Mouse (Mus musculus): ENCODE measurements at regions not wholly inside any gene's neighbourhood (a gene's known extent, or its start where the extent isn't known, plus 50 kb on each side); places are given as distances from the start of the nearest gene placed in this dataset.

DNA sequence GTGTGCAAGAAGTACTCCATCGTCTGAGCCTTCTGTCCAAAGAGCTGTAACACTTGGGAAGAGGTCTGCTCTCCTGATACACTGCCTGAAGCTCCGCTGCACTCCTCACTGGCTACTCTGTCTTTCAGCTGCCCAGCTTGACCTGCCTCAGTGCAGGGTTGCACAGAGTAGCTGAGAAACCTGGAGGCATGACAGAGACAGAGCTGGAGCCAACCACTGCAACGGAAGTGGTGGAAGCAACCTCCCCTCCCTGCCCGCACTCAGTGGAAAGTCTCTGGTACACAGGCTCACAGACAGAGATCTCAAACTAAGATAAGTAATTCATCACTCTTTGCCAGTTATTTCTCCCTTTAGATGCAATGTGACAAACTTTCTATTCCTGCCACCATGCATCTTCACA lies 1638.4 kb downstream of the Kcnt2 start:
- no peak overlapping the region for H3K27ac ChIP-seq (ENCODE audit: low read depth, low read length)
- no peak overlapping the region for H3K4me2 ChIP-seq
- H3K4me3 ChIP-seq (ENCODE audit: low read depth, low read length) = no peak overlapping the region
- H3K36me3 ChIP-seq (ENCODE audit: control insufficient read depth, insufficient read depth, low read length) = no peaks in the 10 kb centered on the region
- ATAC-seq (replicated peaks; ENCODE audit: low FRiP score) = 0 out of 2 replicates have a peak, but pooled peaks have one; percentile 34
- no peaks in the 10 kb centered on the region for H3K9me3 ChIP-seq (ENCODE audit: control insufficient read depth, low read length)
- 67% methylated on average over 4 of the region's 4 CpGs for WGBS
- no peak overlapping the region for H3K9ac ChIP-seq (ENCODE audit: low read depth, low read length)
- H3K27me3 ChIP-seq (replicated peaks; ENCODE audit: control insufficient read depth, insufficient read depth, low read length) = no peaks in the 10 kb centered on the region
- DNase-seq (ENCODE audit: low spot score) = no peak
- no peaks in the 10 kb centered on the region for H3K4me1 ChIP-seq (replicated peaks; ENCODE audit: control insufficient read depth, insufficient read depth, low read length)

DNA sequence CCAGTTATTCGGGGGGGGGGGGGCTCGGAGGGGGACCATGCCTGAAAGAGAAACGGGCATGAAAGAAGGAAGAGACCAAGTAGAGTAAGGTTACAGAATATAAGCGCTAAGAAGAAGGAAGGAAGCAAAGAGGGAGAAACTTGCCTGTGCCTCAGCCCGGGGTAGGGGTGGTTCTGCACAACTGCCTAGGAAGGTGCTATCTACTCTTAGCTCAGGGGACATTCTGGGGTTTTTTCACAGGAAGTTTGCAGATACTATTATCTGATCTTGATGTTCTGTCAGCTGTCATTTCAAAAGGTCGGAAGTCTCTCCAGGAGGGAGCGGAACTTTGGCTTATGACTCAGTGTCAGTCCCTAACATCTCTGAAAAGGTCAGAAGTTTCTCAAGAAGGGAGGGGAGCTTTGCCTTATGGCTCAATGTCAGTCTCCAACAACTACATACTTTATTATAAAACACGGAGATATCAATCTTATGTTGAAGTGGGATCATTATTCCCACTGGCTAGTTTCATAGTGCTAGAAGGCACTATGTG lies 1652.0 kb downstream of the Kcnt2 start:
- no peak overlapping the region for H3K9ac ChIP-seq (ENCODE audit: low read depth, low read length)
- no peaks in the 10 kb centered on the region for H3K9me3 ChIP-seq (ENCODE audit: control insufficient read depth, low read length)
- no peak overlapping the region for H3K4me3 ChIP-seq (ENCODE audit: low read depth, low read length)
- H3K27ac ChIP-seq (ENCODE audit: low read depth, low read length) = no peak overlapping the region
- no peak for DNase-seq (ENCODE audit: low spot score)
- H3K4me2 ChIP-seq = no peak overlapping the region
- H3K4me1 ChIP-seq (replicated peaks; ENCODE audit: control insufficient read depth, insufficient read depth, low read length) = no peaks in the 10 kb centered on the region
- no peak for ATAC-seq (replicated peaks; ENCODE audit: low FRiP score)
- no peaks in the 10 kb centered on the region for H3K36me3 ChIP-seq (ENCODE audit: control insufficient read depth, insufficient read depth, low read length)
- H3K27me3 ChIP-seq (replicated peaks; ENCODE audit: control insufficient read depth, insufficient read depth, low read length) = no peaks in the 10 kb centered on the region
- 53% methylated on average over 7 of the region's 8 CpGs for WGBS

DNA sequence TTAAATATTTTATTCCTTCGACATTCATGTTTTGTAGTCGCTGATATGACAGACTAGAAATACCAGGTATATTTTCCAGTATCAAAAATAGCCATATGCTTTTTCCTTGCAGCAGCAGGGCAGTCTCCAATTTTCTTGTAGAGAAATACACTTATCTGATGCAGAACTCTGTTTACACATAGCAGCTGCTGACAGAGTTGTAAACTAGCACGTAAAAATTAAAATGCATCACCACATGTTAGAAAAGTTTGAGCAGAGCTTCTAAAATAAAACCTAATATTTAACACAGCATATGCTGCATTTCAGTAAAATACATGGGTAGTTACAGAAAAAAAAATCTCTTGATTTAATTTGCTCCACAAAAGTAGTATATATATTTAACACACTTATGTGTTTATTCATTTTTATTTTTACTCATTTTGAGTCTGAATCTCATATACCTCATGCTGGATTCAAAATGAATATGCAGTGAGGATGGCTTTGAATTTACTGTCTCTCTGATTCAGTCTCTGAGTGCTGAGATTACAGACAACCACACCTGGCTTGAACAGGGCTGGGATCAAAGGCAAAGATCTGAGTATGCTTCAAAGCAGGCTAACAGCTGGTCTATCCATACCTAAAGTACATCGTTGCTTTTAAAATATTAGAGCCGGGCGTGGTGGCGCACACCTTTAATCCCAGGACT lies 1665.9 kb downstream of the Kcnt2 start:
- no peaks in the 10 kb centered on the region for H3K36me3 ChIP-seq (ENCODE audit: control insufficient read depth, insufficient read depth, low read length)
- WGBS = 89% methylated on average over 7 of the region's 7 CpGs
- no peak overlapping the region for H3K4me2 ChIP-seq
- no peak for DNase-seq (ENCODE audit: low spot score)
- H3K27ac ChIP-seq (ENCODE audit: low read depth, low read length) = no peak overlapping the region
- no peak overlapping the region for H3K4me3 ChIP-seq (ENCODE audit: low read depth, low read length)
- no peaks in the 10 kb centered on the region for H3K4me1 ChIP-seq (replicated peaks; ENCODE audit: control insufficient read depth, insufficient read depth, low read length)
- no peak overlapping the region for H3K9ac ChIP-seq (ENCODE audit: low read depth, low read length)
- no peaks in the 10 kb centered on the region for H3K27me3 ChIP-seq (replicated peaks; ENCODE audit: control insufficient read depth, insufficient read depth, low read length)
- H3K9me3 ChIP-seq (ENCODE audit: control insufficient read depth, low read length) = no peaks in the 10 kb centered on the region
- ATAC-seq (replicated peaks; ENCODE audit: low FRiP score) = no peak

DNA sequence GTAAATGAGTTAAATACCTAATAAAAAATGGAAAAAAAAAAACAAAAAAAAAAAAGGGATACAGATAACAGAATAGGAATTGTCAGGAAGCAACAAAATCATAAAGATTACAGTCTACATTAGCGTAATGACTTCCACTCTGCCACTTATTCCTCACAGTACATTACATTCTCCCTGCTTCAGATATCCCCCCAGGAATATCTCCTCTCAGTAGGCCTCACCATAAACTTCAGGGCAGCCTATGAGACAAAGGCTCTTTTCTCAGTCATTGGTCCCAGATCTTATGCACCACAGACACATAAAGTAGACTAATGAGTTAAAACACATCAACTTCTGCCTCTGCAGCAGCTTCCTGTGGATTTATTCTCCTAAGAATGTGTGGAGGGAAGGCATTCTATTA lies 1680.2 kb downstream of the Kcnt2 start:
- WGBS = 88% methylated on average over 1 of the region's 1 CpGs
- H3K27ac ChIP-seq (ENCODE audit: low read depth, low read length) = no peak overlapping the region

DNA sequence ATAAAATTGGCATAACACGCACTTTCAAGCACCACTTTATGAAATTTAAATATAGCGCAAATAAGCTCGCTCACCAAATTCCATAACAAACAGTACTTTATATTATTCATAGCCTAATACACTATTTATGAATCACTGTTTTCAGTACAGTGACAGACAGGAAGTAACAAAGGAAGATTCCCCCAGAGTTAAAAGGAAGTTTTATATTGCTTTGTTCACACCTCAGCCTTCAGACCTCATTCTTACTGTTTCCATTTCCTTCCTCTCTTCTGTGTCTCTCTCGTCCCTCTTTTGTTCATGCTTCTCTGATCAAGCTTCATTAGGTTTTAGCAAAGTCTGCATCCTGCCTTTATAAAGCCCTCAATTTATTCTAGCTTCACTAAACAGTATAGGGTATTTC lies 1680.8 kb downstream of the Kcnt2 start:
- H3K9ac ChIP-seq (ENCODE audit: low read depth, low read length) = no peak overlapping the region
- no peak for DNase-seq (ENCODE audit: low spot score)
- H3K36me3 ChIP-seq (ENCODE audit: control insufficient read depth, insufficient read depth, low read length) = no peaks in the 10 kb centered on the region
- no peaks in the 10 kb centered on the region for H3K4me1 ChIP-seq (replicated peaks; ENCODE audit: control insufficient read depth, insufficient read depth, low read length)
- no peaks in the 10 kb centered on the region for H3K9me3 ChIP-seq (ENCODE audit: control insufficient read depth, low read length)
- no peaks in the 10 kb centered on the region for H3K27me3 ChIP-seq (replicated peaks; ENCODE audit: control insufficient read depth, insufficient read depth, low read length)
- no peak for ATAC-seq (replicated peaks; ENCODE audit: low FRiP score)
- no peak overlapping the region for H3K4me3 ChIP-seq (ENCODE audit: low read depth, low read length)
- no peak overlapping the region for H3K4me2 ChIP-seq
- WGBS = 79% methylated on average over 4 of the region's 4 CpGs
- H3K27ac ChIP-seq (ENCODE audit: low read depth, low read length) = no peak overlapping the region

More for the DNA sequence above, 1680.2 kb downstream of the Kcnt2 start:
- H3K27me3 ChIP-seq (replicated peaks; ENCODE audit: control insufficient read depth, insufficient read depth, low read length) = no peaks in the 10 kb centered on the region
- DNase-seq (ENCODE audit: low spot score) (no peak), ATAC-seq (replicated peaks; ENCODE audit: low FRiP score) (no peak)
- no peak overlapping the region for H3K4me3 ChIP-seq (ENCODE audit: low read depth, low read length)
- no peaks in the 10 kb centered on the region for H3K36me3 ChIP-seq (ENCODE audit: control insufficient read depth, insufficient read depth, low read length)
- no peaks in the 10 kb centered on the region for H3K9me3 ChIP-seq (ENCODE audit: control insufficient read depth, low read length)
- no peak overlapping the region for H3K4me2 ChIP-seq
- no peak overlapping the region for H3K9ac ChIP-seq (ENCODE audit: low read depth, low read length)
- no peaks in the 10 kb centered on the region for H3K4me1 ChIP-seq (replicated peaks; ENCODE audit: control insufficient read depth, insufficient read depth, low read length)

DNA sequence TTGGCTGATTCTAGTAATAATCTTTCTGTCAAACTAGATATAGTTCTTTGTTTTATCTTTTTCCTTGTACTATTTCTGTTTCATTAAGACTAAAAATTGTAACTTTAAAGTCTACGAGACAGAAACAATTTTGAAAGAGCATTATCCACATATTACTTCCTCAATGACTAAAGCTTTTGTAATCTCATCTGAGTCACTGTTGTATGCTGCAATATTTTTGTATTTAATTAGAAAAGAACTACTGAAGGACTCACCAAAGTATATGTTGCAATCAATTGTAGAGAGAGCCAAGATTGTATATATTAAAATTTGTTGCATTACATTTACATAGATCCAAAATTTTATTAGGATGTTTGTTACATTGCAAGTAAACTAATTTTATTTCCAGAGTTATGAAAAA lies 1692.4 kb upstream of the B3galt2 start:
- H3K27ac ChIP-seq (ENCODE audit: low read depth, low read length) = no peak overlapping the region
- H3K36me3 ChIP-seq (ENCODE audit: control insufficient read depth, insufficient read depth, low read length) = no peaks in the 10 kb centered on the region
- H3K27me3 ChIP-seq (replicated peaks; ENCODE audit: control insufficient read depth, insufficient read depth, low read length) = no peaks in the 10 kb centered on the region
- H3K4me3 ChIP-seq (ENCODE audit: low read depth, low read length) = no peak overlapping the region
- no peak overlapping the region for H3K4me2 ChIP-seq
- 72% methylated on average over 1 of the region's 1 CpGs for WGBS
- H3K9ac ChIP-seq (ENCODE audit: low read depth, low read length) = no peak overlapping the region
- no peaks in the 10 kb centered on the region for H3K4me1 ChIP-seq (replicated peaks; ENCODE audit: control insufficient read depth, insufficient read depth, low read length)
- ATAC-seq (replicated peaks; ENCODE audit: low FRiP score) (no peak), DNase-seq (ENCODE audit: low spot score) (no peak)
- H3K9me3 ChIP-seq (ENCODE audit: control insufficient read depth, low read length) = no peaks in the 10 kb centered on the region

DNA sequence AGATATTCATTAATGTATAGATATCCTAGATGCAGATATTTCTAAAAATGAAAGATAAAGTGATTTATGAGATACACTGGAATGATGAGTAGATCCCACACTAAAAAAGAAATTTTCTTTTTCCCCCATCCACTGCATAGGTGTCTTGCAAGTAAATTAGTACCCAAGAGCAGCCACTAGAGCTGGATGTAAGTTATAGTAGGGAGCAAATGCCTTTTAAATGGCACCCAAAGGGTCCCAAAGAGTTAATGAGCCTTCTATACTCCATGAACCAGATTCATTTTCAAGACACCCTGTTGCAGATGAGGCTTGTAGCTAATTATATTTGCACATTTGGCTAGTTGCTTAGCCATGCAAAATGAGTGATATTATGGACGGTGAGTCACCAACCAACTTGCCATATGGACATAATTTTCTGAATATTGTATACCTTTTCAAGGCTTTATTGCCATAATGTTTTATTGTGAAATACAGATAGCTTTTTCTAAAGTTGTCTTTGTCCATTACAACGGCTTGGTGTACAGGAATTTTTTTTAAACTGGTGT lies 1686.1 kb upstream of the B3galt2 start:
- H3K27me3 ChIP-seq (replicated peaks; ENCODE audit: control insufficient read depth, insufficient read depth, low read length) = no peaks in the 10 kb centered on the region
- no peak for ATAC-seq (replicated peaks; ENCODE audit: low FRiP score)
- no peaks in the 10 kb centered on the region for H3K36me3 ChIP-seq (ENCODE audit: control insufficient read depth, insufficient read depth, low read length)
- no peak overlapping the region for H3K27ac ChIP-seq (ENCODE audit: low read depth, low read length)
- no peak overlapping the region for H3K9ac ChIP-seq (ENCODE audit: low read depth, low read length)
- H3K9me3 ChIP-seq (ENCODE audit: control insufficient read depth, low read length) = no peaks in the 10 kb centered on the region
- no peaks in the 10 kb centered on the region for H3K4me1 ChIP-seq (replicated peaks; ENCODE audit: control insufficient read depth, insufficient read depth, low read length)
- no peak for DNase-seq (ENCODE audit: low spot score)
- H3K4me3 ChIP-seq (ENCODE audit: low read depth, low read length) = no peak overlapping the region
- 92% methylated on average over 2 of the region's 2 CpGs for WGBS
- no peak overlapping the region for H3K4me2 ChIP-seq

DNA sequence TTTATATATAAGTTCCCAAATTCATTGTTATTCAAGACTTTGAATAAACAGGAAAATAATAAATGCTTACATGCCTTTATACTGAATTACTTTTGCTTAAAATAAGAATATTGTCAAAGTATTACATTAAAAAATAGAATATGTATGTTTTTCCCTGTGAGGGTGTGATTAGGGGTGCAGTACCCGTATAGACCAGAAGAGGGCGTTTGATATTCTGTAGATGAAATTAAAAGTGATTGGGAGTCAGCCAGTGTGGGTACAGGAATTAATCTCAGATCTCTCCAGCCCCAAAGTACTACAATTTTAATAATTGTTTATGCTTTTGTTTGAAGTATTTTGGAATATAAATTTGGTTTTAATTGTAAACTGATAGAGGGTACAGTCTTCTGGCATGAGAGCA lies 1678.7 kb upstream of the B3galt2 start:
- Histone ChIP-seq H3K36me3 (ENCODE audit: control insufficient read depth, insufficient read depth, low read length) (no peaks in the 10 kb centered on the region), H3K4me3 (ENCODE audit: low read depth, low read length) (no peak overlapping the region), H3K4me2 (no peak overlapping the region), H3K4me1 (replicated peaks; ENCODE audit: control insufficient read depth, insufficient read depth, low read length) (no peaks in the 10 kb centered on the region), H3K27ac (ENCODE audit: low read depth, low read length) (no peak overlapping the region), H3K9me3 (ENCODE audit: control insufficient read depth, low read length) (no peaks in the 10 kb centered on the region), H3K9ac (ENCODE audit: low read depth, low read length) (no peak overlapping the region), H3K27me3 (replicated peaks; ENCODE audit: control insufficient read depth, insufficient read depth, low read length) (no peaks in the 10 kb centered on the region)
- no peak for ATAC-seq (replicated peaks; ENCODE audit: low FRiP score)
- 0% methylated on average over 2 of the region's 2 CpGs for WGBS
- no peak for DNase-seq (ENCODE audit: low spot score)

DNA sequence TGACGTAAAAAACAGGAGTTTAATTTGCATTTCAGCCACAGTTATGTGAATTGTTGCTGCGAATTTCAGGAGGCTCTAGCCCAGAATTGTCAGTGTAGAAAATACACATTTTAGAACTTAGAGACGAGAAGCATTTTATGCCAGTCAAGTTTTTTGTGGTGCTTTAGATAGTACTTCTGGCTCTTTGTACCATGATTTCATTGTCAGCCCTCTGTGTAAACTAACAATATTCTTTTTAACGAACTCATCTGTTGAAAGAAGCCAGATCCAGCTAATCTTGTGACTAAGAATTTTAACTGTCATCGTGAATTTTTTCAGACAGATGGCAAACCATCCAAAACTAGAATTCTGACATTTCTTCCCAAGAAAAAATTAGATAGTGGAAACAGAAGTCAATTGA lies 1672.3 kb upstream of the B3galt2 start:
- 66% methylated on average over 5 of the region's 5 CpGs for WGBS
- Histone ChIP-seq H3K36me3 (ENCODE audit: control insufficient read depth, insufficient read depth, low read length) (no peaks in the 10 kb centered on the region), H3K4me3 (ENCODE audit: low read depth, low read length) (no peak overlapping the region), H3K4me2 (no peak overlapping the region), H3K9me3 (ENCODE audit: control insufficient read depth, low read length) (no peaks in the 10 kb centered on the region), H3K9ac (ENCODE audit: low read depth, low read length) (no peak overlapping the region), H3K4me1 (replicated peaks; ENCODE audit: control insufficient read depth, insufficient read depth, low read length) (no peaks in the 10 kb centered on the region), H3K27me3 (replicated peaks; ENCODE audit: control insufficient read depth, insufficient read depth, low read length) (no peaks in the 10 kb centered on the region), H3K27ac (ENCODE audit: low read depth, low read length) (no peak overlapping the region)
- ATAC-seq (replicated peaks; ENCODE audit: low FRiP score) = no peak
- no peak for DNase-seq (ENCODE audit: low spot score)

Measured in liver, embryonic 11.5 days (tissue).